Mouse (Mus musculus) kidney, postnatal 0 days (tissue): Measurements from ENCODE around the gene Nkx2-9. TPM values are rescaled to one million over a fixed set of nuclear protein-coding genes. Genes with fewer than 3 reads are reported as not detected.

Experiments used
- ATAC-seq: fragments of 200-750 bp; cut with Nextera tagmentation; replicated peaks from 2 replicates; pipeline ENCODE4 v1.8.0; 2017; ENCODE audit warnings: low read depth, moderate number of reproducible peaks, moderate TSS enrichment, moderate library complexity; ENCODE audit not compliant: low FRiP score
- DNase-seq: peaks from one replicate; pipeline ENCODE4 v3.0.0-alpha.2; 2016; ENCODE audit warnings: low spot score
- H3K27ac ChIP-seq: fragments of 300-500 bp; sonication (generic); 2 replicates; pipeline ENCODE4 v1.5.1; 2014; ENCODE audit warnings: mild to moderate bottlenecking
- H3K27me3 ChIP-seq: fragments of 300-500 bp; sonication (generic); 2 replicates; pipeline ENCODE4 v1.6.1; 2014; ENCODE audit warnings: low read length, mixed read lengths; ENCODE audit not compliant: insufficient read depth
- H3K36me3 ChIP-seq: fragments of 300-500 bp; sonication (generic); 2 replicates; pipeline ENCODE4 v1.6.1; 2014; ENCODE audit warnings: low read length, mixed read lengths; ENCODE audit not compliant: insufficient read depth
- H3K4me1 ChIP-seq: fragments of 300-500 bp; sonication (generic); replicated peaks from 2 replicates; pipeline ENCODE4 v1.6.1; 2014; ENCODE audit warnings: antibody characterized with exemption, low read length, mixed read lengths; ENCODE audit not compliant: insufficient read depth
- H3K4me2 ChIP-seq: fragments of 300-500 bp; sonication (generic); 2 replicates; pipeline ENCODE4 v1.6.1; 2014; ENCODE audit warnings: mild to moderate bottlenecking, low read length, moderate library complexity, mixed read lengths
- H3K4me3 ChIP-seq: fragments of 300-500 bp; sonication (generic); replicated peaks from 2 replicates; pipeline ENCODE4 v1.5.1; 2014; ENCODE audit warnings: low read depth, low read length
- H3K9ac ChIP-seq: fragments of 300-500 bp; sonication (generic); 2 replicates; pipeline ENCODE4 v1.6.1; 2014; ENCODE audit warnings: low read depth, low read length
- H3K9me3 ChIP-seq: fragments of 300-500 bp; sonication (generic); replicated peaks from 2 replicates; pipeline ENCODE4 v1.6.1; 2016; ENCODE audit warnings: low read length, inconsistent platforms, mixed read lengths
- CTCF ChIP-seq: IDR thresholded peaks from 2 replicates; pipeline ENCODE4 v1.5.1; 2016; ENCODE audit warnings: antibody characterized with exemption, low read depth, mild to moderate bottlenecking, moderate library complexity
- WGBS: fragments of 180-500 bp; shearing (Covaris S2); extraction: QIAGEN DNeasy Blood & Tissue Kit; methylation state at CpG from one replicate; pipeline ENCODE4 v1.1.7; 2014; 5-methylcytosine and 5-hydroxymethylcytosine counted together
- polyA plus RNA-seq: library from polyadenylated mRNA; unstranded; fragments of >200 nt; fragmentation: Nextera tagmentation; extraction: Ambion mirVana; gene quantifications from 2 replicates; pipeline ENCODE4 v1.2.1, GENCODE M21; 2015

Nkx2-9 gene
- polyA plus RNA-seq = not detected in 2 replicates

DNA sequence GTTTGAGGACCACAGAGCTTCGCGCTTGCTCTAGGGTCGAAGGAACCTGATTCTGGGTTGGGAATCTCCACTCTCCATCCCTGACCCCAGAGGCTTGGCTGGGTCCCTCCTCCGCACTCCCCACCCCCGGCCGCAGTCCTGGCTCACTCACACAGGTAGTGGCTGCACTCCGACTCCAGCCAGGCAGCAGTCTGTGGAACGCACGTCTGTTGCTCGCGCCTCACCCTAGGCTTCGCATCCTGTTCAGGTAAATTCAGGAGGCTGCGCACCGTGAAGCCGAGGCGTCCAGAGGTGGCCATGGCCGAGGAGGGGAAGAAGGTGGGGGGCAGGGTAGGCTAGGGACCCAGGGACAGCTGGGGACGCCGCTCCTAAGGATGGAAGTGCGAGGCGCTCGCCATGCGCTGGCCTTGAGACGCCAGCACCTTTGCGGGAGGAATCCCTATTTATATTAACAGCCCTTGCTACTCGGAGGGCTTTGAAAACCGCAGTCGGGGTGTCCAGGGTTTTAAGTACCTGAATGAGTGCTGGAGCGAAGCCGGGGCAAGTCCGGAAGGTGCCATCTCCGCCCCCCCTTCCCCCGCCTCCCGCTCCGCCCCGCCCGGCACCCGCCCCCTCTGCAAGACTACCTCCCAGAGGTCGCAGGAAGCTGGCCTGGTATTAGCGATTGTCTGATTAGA, at the start of gene Nkx2-9:
Gene Nkx2-9 (minus strand): TSS at position 524 of the 677 bp plus-strand sequence.
- H3K27me3 ChIP-seq = peaks cover 72% of the 10 kb centered on the region
- no peaks in the 10 kb centered on the region for H3K36me3 ChIP-seq
- H3K9me3 ChIP-seq = no peaks in the 10 kb centered on the region
- peak within 1 kb of the TSS; percentile 47 for H3K4me2 ChIP-seq
- under 1% methylated on average over 39 of the region's 40 CpGs for WGBS
- ATAC-seq (peak; percentile 33; the same call in 1 of the 2 replicates), DNase-seq (no peak)
- no peaks in the 10 kb centered on the region for H3K4me1 ChIP-seq
- no peak for TF ChIP-seq CTCF
- H3K9ac ChIP-seq = no peak within 1 kb of the TSS
- H3K27ac ChIP-seq = no peak within 1 kb of the TSS
- peak within 1 kb of the TSS; percentile 21 for H3K4me3 ChIP-seq

DNA sequence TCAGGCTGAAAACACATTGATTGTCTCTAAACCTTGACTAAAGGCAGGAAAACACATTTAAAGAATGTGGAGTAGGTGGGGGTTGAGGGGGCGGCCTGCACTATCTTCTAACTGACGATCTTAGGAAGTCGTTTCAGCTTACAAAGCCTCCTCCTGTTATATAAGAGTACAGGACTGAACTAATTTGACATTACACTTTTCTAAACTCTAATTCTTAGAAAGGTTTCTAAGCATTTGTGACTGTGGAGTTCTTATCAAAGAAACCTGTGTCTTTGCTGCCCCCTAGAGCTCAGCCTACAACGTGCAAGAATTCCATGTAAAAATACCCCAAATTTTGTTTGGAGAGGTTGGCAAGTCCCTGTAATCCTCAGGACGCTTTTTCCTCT, 24.1 kb upstream of the Nkx2-9 start:
- no peaks in the 10 kb centered on the region for H3K9me3 ChIP-seq
- no peak overlapping the region for H3K9ac ChIP-seq
- H3K4me2 ChIP-seq = peak overlapping the region; percentile 37
- H3K27me3 ChIP-seq = no peaks in the 10 kb centered on the region
- no peak overlapping the region for H3K4me3 ChIP-seq
- H3K27ac ChIP-seq = no peak overlapping the region
- no peaks in the 10 kb centered on the region for H3K4me1 ChIP-seq
- 9% methylated on average over 5 of the region's 5 CpGs for WGBS
- H3K36me3 ChIP-seq = no peaks in the 10 kb centered on the region
- DNase-seq (peak; percentile 81), ATAC-seq (no peak)
- peak; percentile 72 for TF ChIP-seq CTCF

DNA sequence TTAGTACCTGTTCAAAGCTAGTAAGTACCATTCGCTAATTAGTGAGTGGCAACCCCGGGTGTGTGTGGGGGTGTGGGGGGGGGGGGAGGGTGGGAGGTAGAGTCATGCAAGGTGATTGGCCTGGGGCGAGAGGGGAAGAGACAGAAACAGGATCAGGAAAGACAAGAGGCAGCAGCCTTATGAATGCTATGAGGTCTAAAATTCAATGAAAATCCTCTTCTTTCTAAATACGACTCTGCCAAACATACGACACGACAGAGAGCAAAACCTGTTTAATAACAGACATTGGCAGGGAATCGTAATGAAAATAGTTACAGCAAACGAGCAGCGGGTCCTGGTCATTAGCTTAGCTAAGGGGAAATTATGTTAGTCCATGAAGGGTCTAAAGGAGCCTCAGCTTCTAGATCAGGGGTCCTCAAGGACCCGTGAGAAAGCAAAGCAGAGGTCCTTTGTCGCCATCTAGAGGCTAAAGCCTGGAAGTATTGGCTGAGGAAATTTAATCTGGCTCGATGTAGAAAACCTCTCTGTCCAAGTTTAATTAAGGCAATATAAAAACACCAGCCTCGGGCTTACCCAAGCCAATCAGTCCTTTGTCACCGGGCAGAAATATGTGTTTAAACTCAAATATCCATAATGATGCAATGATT, 23.6 kb upstream of the Nkx2-9 start:
- no peak overlapping the region for H3K9ac ChIP-seq
- no peaks in the 10 kb centered on the region for H3K27me3 ChIP-seq
- H3K4me3 ChIP-seq = no peak overlapping the region
- TF ChIP-seq CTCF = peak; percentile 78; the same call in 1 of the 2 replicates
- H3K27ac ChIP-seq = no peak overlapping the region
- H3K4me1 ChIP-seq = no peaks in the 10 kb centered on the region
- ATAC-seq (0 out of 2 replicates have a peak, but pooled peaks have one; percentile 54), DNase-seq (peak; percentile 83)
- 19% methylated on average over 14 of the region's 14 CpGs for WGBS
- H3K36me3 ChIP-seq = no peaks in the 10 kb centered on the region
- peak overlapping the region; percentile 37 for H3K4me2 ChIP-seq
- no peaks in the 10 kb centered on the region for H3K9me3 ChIP-seq

DNA sequence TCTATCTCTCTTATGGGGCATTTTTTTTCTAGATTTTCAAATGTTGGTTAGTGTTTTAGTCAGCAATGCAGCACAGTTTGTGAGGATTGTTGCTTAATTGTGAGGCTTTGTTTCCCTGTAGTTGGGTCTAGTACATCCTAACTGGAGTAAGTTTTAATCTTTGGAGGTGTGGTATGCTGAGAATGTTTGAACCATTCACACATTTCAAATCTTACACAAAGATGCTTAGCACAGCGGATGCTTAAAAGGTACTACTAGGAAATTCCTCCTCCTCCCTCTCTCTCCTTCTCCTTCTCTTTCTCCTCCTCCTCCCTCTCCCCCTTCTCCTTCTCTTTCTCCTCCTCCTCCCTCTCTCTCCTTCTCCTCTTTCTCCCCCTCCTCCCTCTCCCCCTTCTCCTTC, 3.0 kb upstream of the Nkx2-9 start:
- no peak for TF ChIP-seq CTCF
- H3K4me2 ChIP-seq = no peak overlapping the region
- no peaks in the 10 kb centered on the region for H3K4me1 ChIP-seq
- no peak overlapping the region for H3K27ac ChIP-seq
- WGBS = 16% methylated on average over 1 of the region's 1 CpGs
- no peak for ATAC-seq
- no peak overlapping the region for H3K4me3 ChIP-seq
- peaks cover 77% of the 10 kb centered on the region for H3K27me3 ChIP-seq
- no peak overlapping the region for H3K9ac ChIP-seq
- H3K9me3 ChIP-seq = no peaks in the 10 kb centered on the region
- H3K36me3 ChIP-seq = no peaks in the 10 kb centered on the region
- DNase-seq = no peak

DNA sequence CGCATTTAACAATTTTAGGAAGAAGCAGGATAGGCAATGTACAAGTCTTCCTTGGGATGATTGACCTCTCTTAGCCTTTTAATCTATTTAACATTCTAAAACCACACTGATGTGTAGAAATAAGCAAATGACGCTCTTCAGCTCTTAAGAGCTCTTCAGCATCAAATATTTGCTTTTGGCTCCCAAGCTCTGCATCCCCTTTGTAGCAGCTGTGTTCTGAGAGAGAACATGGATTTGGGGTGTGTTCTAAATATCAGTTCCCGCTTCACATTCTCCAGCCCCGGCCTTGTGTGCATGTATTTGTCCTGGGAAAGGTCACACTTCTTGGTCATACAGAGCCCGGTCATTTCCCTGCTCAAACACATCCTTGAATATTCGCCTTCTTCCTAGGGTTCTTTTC, 2.3 kb upstream of the Nkx2-9 start:
- no peak for TF ChIP-seq CTCF
- WGBS = 6% methylated on average over 6 of the region's 6 CpGs

DNA sequence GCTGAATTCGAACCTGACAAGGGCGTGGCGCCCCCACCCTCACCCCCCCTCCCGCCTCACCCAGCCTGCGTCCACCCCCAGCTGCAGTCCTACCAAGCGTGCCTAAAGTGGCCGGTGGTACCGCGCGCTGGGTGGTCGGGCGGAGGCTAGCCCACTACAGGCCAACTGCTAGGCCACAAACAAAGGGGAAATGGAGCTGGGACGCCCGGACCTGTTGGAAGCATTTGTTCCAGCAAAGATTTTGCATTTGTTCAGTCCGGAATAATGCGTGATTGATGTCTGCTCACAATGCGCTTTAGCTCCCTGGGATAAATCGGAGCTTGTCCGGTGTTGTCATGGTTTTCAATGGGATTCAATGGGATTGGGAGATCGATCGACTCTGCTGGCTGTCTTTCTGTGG, 1.4 kb upstream of the Nkx2-9 start:
- Histone ChIP-seq H3K4me2 (no peak overlapping the region), H3K27me3 (peaks cover 81% of the 10 kb centered on the region), H3K27ac (no peak overlapping the region), H3K9me3 (no peaks in the 10 kb centered on the region), H3K4me1 (no peaks in the 10 kb centered on the region), H3K4me3 (no peak overlapping the region), H3K36me3 (no peaks in the 10 kb centered on the region), H3K9ac (no peak overlapping the region)
- WGBS = 2% methylated on average over 21 of the region's 21 CpGs
- ATAC-seq (no peak), DNase-seq (no peak)
- TF ChIP-seq CTCF = no peak

More for the DNA sequence above, 2.3 kb upstream of the Nkx2-9 start:
- no peaks in the 10 kb centered on the region for H3K9me3 ChIP-seq
- H3K27ac ChIP-seq = no peak overlapping the region
- H3K36me3 ChIP-seq = no peaks in the 10 kb centered on the region
- ATAC-seq (no peak), DNase-seq (no peak)
- H3K4me1 ChIP-seq = no peaks in the 10 kb centered on the region
- H3K4me2 ChIP-seq = no peak overlapping the region
- H3K9ac ChIP-seq = no peak overlapping the region
- H3K4me3 ChIP-seq = no peak overlapping the region
- H3K27me3 ChIP-seq = peaks cover 78% of the 10 kb centered on the region
